Mouse (Mus musculus): ENCODE measurements at regions not wholly inside any gene's neighbourhood (a gene's known extent, or its start where the extent isn't known, plus 50 kb on each side); places are given as distances from the start of the nearest gene placed in this dataset.

GRCm38 (mm10) chr16:64391440-64392197 lies 210.6 kb downstream of the Csnka2ip start:
- in situ Hi-C loops (cut with MboI; ENCODE audit: low pct_unique_long_range_greater_than_20kb) = no loop called here
- ATAC-seq = no peak
- no peak for TF ChIP-seq CTCF (IDR thresholded peaks at IDR 0.05)

GRCm38 (mm10) chr16:64368608-64369399 lies 233.4 kb downstream of the Csnka2ip start:
- POLR2A ChIA-PET = no interaction called here
- in situ Hi-C loops (cut with MboI; ENCODE audit: low pct_unique_long_range_greater_than_20kb) = no loop called here
- CTCF ChIA-PET = no interaction called here
- no peak for DNase-seq (ENCODE audit: low read depth, low spot score)
- no peak for ATAC-seq
- H3K27me3 ChIP-seq = no peaks in the 10 kb centered on the region
- no peak for TF ChIP-seq CTCF (IDR thresholded peaks at IDR 0.05)

More at GRCm38 (mm10) chr16:64391440-64392197, 210.6 kb downstream of the Csnka2ip start:
- no peak for DNase-seq (ENCODE audit: low read depth, low spot score)
- peaks cover 8% of the 10 kb centered on the region for H3K27me3 ChIP-seq
- ChIA-PET CTCF (interaction anchor here (0.6 kb wide), 1 partner anchor 29 kb away, joined by 3 read pairs; no protein-coding TSS in a partner anchor), POLR2A (no interaction called here)

GRCm38 (mm10) chr16:64347940-64348339 lies 254.3 kb downstream of the Csnka2ip start:
- POLR2A ChIA-PET = no interaction called here
- ATAC-seq = no peak
- no peaks in the 10 kb centered on the region for H3K27me3 ChIP-seq
- no peak for DNase-seq (ENCODE audit: low read depth, low spot score)
- CTCF ChIA-PET = no interaction called here
- TF ChIP-seq CTCF (IDR thresholded peaks at IDR 0.05) = no peak
- in situ Hi-C loops (cut with MboI; ENCODE audit: low pct_unique_long_range_greater_than_20kb) = no loop called here

GRCm38 (mm10) chr16:64332887-64333455 lies 269.2 kb downstream of the Csnka2ip start:
- ChIA-PET POLR2A (no interaction called here), CTCF (no interaction called here)
- no peaks in the 10 kb centered on the region for H3K27me3 ChIP-seq
- in situ Hi-C loops (cut with MboI; ENCODE audit: low pct_unique_long_range_greater_than_20kb) = no loop called here
- no peak for TF ChIP-seq CTCF (IDR thresholded peaks at IDR 0.05)
- ATAC-seq (no peak), DNase-seq (ENCODE audit: low read depth, low spot score) (no peak)

- no peak for TF ChIP-seq CTCF (IDR thresholded peaks at IDR 0.05)
- in situ Hi-C loops (cut with MboI; ENCODE audit: low pct_unique_long_range_greater_than_20kb) = no loop called here
- ATAC-seq = no peak
- POLR2A ChIA-PET = no interaction called here
- no peak for DNase-seq (ENCODE audit: low read depth, low spot score)
- CTCF ChIA-PET = no interaction called here
- no peaks in the 10 kb centered on the region for H3K27me3 ChIP-seq
Measured at GRCm38 (mm10) chr16:64332195-64332886, 269.9 kb downstream of the Csnka2ip start.

GRCm38 (mm10) chr16:64329264-64330060 lies 272.7 kb downstream of the Csnka2ip start:
- in situ Hi-C loops (cut with MboI; ENCODE audit: low pct_unique_long_range_greater_than_20kb) = no loop called here
- ATAC-seq = no peak
- ChIA-PET POLR2A (no interaction called here), CTCF (no interaction called here)
- no peak for TF ChIP-seq CTCF (IDR thresholded peaks at IDR 0.05)
- DNase-seq (ENCODE audit: low read depth, low spot score) = no peak
- H3K27me3 ChIP-seq = no peaks in the 10 kb centered on the region

- no peak for ATAC-seq
- ChIA-PET CTCF (no interaction called here), POLR2A (no interaction called here)
- no peak for DNase-seq (ENCODE audit: low read depth, low spot score)
- no peaks in the 10 kb centered on the region for H3K27me3 ChIP-seq
- in situ Hi-C loops (cut with MboI; ENCODE audit: low pct_unique_long_range_greater_than_20kb) = no loop called here
- no peak for TF ChIP-seq CTCF (IDR thresholded peaks at IDR 0.05)
Measured at GRCm38 (mm10) chr16:64318796-64319493, 283.3 kb downstream of the Csnka2ip start.

GRCm38 (mm10) chr16:64316831-64317230 lies 285.4 kb downstream of the Csnka2ip start:
- ChIA-PET CTCF (no interaction called here), POLR2A (no interaction called here)
- in situ Hi-C loops (cut with MboI; ENCODE audit: low pct_unique_long_range_greater_than_20kb) = no loop called here
- H3K27me3 ChIP-seq = no peaks in the 10 kb centered on the region
- DNase-seq (ENCODE audit: low read depth, low spot score) (no peak), ATAC-seq (no peak)
- no peak for TF ChIP-seq CTCF (IDR thresholded peaks at IDR 0.05)

- CTCF ChIA-PET = no interaction called here
- DNase-seq (ENCODE audit: low read depth, low spot score) = no peak
- in situ Hi-C loops (cut with MboI; ENCODE audit: low pct_unique_long_range_greater_than_20kb) = no loop called here
- no peak for TF ChIP-seq CTCF (IDR thresholded peaks at IDR 0.05)
- H3K27me3 ChIP-seq = peaks cover 9% of the 10 kb centered on the region
- POLR2A ChIA-PET = no interaction called here
- no peak for ATAC-seq
Measured at GRCm38 (mm10) chr16:64293507-64293906, 308.7 kb downstream of the Csnka2ip start.

- in situ Hi-C loops (cut with MboI; ENCODE audit: low pct_unique_long_range_greater_than_20kb) = no loop called here
- DNase-seq (ENCODE audit: low read depth, low spot score) = no peak
- H3K27me3 ChIP-seq = peaks cover 6% of the 10 kb centered on the region
- ChIA-PET CTCF (no interaction called here), POLR2A (no interaction called here)
- no peak for TF ChIP-seq CTCF (IDR thresholded peaks at IDR 0.05)
- ATAC-seq = no peak
Measured at GRCm38 (mm10) chr16:64285306-64285705, 316.9 kb downstream of the Csnka2ip start.

All from Patski (cell line).